ENCODE assay signal across 14 mouse cellular contexts in the genomic region with DNA sequence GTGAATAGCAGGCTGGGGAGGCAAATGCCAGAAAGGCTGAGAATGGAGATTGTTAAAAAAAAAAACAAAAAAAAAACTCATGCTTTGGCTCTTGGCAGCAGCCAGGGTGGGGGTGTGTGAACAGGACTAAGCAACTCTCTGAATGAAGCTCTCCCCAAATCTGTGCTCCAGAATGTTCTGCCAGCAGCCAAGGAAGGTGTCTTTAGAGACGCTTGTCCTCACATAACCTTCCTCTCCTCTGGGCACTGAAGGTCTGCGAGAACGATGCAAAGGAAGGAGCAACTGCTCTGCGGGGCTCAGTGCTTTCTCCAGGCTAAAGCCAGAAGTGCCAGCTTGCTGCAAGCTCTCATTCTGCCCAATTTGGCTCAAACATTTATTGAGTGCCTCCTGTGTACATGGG. TPM values are rescaled to one million over a fixed set of nuclear protein-coding genes. Genes with fewer than 3 reads are reported as not detected.
A peak's percentile ranks its signal among the peaks of the same experiment; 100 is the strongest.
DNase-seq lines count a peak whose midpoint lies in the region; ATAC-seq lines count a peak whose summit lies in the region.
"Had no signal": no experiment of that assay in that cellular context is flagged by ENCODE, and none has a peak within 500 bp of the region (broad histone marks: within the 10 kb centered on the region; RNA-seq: fewer than 3 reads in every experiment).

No protein-coding gene starts in this region.

- no peak overlapping the region for H3K27ac ChIP-seq in liver, embryonic 11.5 days (ENCODE audit: low read depth, low read length)
- H3K27ac ChIP-seq: embryonic facial prominence, embryonic 13.5 days had no signal

- H3K4me2 ChIP-seq in liver, embryonic 11.5 days = no peak overlapping the region
- H3K4me2 ChIP-seq: embryonic facial prominence, embryonic 13.5 days had no signal

- DNase-seq in cerebellum, adult 11-12 months = peak; percentile 34
- DNase-seq in cerebellum, adult 11 months = no peak
- DNase-seq in lung, postnatal 10 days = peak; percentile 16
- no peak for DNase-seq in lung, postnatal 36 days
- peak; percentile 55 to 74 for DNase-seq in left cerebral cortex, adult 9 months (ENCODE audit: low spot score in 2 of 2)
- DNase-seq in yolk sac, embryonic 10.5 days (ENCODE audit: low spot score) = peak; percentile 15
- no peak for DNase-seq in spleen, postnatal 36 days (ENCODE audit: low spot score in 2 of 2)
- no peak for DNase-seq in liver, embryonic 11.5 days (ENCODE audit: low spot score)
- DNase-seq: kidney, postnatal 10 days; liver; lung, postnatal 14 days had no signal

- H3K36me3 ChIP-seq in liver, embryonic 11.5 days (ENCODE audit: control insufficient read depth, insufficient read depth, low read length) = no peaks in the 10 kb centered on the region
- H3K36me3 ChIP-seq: embryonic facial prominence, embryonic 13.5 days had no signal

- H3K4me3 ChIP-seq in liver, embryonic 11.5 days (ENCODE audit: low read depth, low read length) = no peak overlapping the region
- H3K4me3 ChIP-seq: embryonic facial prominence, embryonic 13.5 days had no signal

- H3K4me1 ChIP-seq in liver, embryonic 11.5 days (replicated peaks; ENCODE audit: control insufficient read depth, insufficient read depth, low read length) = no peaks in the 10 kb centered on the region
- H3K4me1 ChIP-seq: embryonic facial prominence, embryonic 13.5 days had no signal

- H3K27me3 ChIP-seq in liver, embryonic 11.5 days (replicated peaks; ENCODE audit: control insufficient read depth, insufficient read depth, low read length) = no peaks in the 10 kb centered on the region

- ATAC-seq in liver, embryonic 11.5 days (replicated peaks; ENCODE audit: low FRiP score) = no peak
- ATAC-seq: inflammation-experienced regulatory T-cells, adult 6 months; midbrain, embryonic 16.5 days had no signal

- 81% methylated on average over 4 of the region's 4 CpGs for WGBS in liver, embryonic 11.5 days

- no peak overlapping the region for H3K9ac ChIP-seq in liver, embryonic 11.5 days (ENCODE audit: low read depth, low read length)
- H3K9ac ChIP-seq: embryonic facial prominence, embryonic 13.5 days had no signal

- H3K9me3 ChIP-seq in liver, embryonic 11.5 days (ENCODE audit: control insufficient read depth, low read length) = no peaks in the 10 kb centered on the region
- H3K9me3 ChIP-seq: embryonic facial prominence, embryonic 13.5 days had no signal

RNA-seq across cellular contexts. Expression of gene Ky, which starts 6.3 kb away (rescaled TPM):
- polyA plus RNA-seq in liver, embryonic 11.5 days (2014; fragmentation: Nextera tagmentation; extraction: Ambion mirVana) = not detected in 2 replicates

Comparison
In these comparisons a context has a peak if more than half of its experiments do, and no peak if none do; other contexts are left out.
1. DNase-seq: peak in cerebellum, adult 11-12 months (single experiment), lung, postnatal 10 days (single experiment), left cerebral cortex, adult 9 months (2 of 2) and yolk sac, embryonic 10.5 days (single experiment); none in cerebellum, adult 11 months (single experiment), lung, postnatal 36 days (single experiment), spleen, postnatal 36 days (0 of 2) and liver, embryonic 11.5 days (single experiment).